Mouse (Mus musculus) heart, adult 2 months (tissue): ENCODE data around the gene Agmat.

Source experiments
- CTCF ChIP-seq: fragments of 200-600 bp; IDR thresholded peaks from 2 replicates; pipeline ENCODE4 v1.8.1; 2022; ENCODE audit warnings: antibody characterized with exemption, mild to moderate bottlenecking, moderate library complexity
- EP300 ChIP-seq: fragments of 200-500 bp; IDR thresholded peaks from 2 replicates; pipeline ENCODE4 v1.6.1; 2011; ENCODE audit warnings: low read depth, low read length, control low read depth; ENCODE audit not compliant: insufficient read depth
- POLR2A ChIP-seq: fragments of 200-500 bp; IDR thresholded peaks from 2 replicates; pipeline ENCODE4 v1.6.1; 2011; ENCODE audit warnings: mild to moderate bottlenecking, low read depth, low read length, control low read depth; ENCODE audit not compliant: insufficient read depth

DNA sequence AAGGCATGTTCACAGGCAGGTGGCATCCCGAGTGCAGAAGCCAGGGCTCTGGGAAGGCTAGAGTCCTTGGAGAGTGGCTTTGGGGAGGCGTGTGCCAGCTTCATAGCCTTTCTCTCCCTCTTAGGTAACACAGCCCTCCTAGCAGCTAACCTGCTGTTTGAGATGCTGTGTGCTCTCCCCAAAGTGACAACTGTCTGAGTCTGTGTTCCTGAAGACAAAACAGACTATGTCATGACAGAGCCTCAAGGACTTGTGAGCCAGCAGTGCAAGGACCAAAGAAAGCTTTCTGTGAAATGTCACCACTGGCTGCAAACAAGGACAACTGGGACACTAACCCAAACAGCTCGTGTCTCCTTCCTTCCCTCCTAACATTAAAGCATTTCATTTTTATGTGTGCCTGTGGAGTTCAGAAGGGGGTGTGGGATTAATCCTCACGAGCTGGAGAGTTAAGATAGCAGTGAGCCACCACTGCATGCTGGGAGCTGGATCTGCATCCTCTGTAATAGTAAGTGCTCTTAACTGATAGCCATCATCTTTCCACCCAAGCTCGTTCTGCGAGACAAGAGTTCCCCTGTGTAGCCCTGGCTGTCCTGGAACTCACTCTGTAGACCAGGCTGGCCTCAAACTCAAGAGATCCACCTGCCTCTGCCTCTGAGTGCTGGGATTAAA is 12.5 kb downstream of the Agmat start:
- TF ChIP-seq CTCF (no peak), POLR2A (no peak), EP300 (no peak)
